Mouse (Mus musculus) 3134 (cell line): ENCODE data around the gene Psmc6.

Experiments
- DNase-seq: peaks from one replicate; pipeline ENCODE4 v3.0.0-alpha.2; 2011; ENCODE audit warnings: low spot score; ENCODE audit not compliant: insufficient read length; ENCODE audit errors: extremely low read depth

Gene Psmc6

GRCm38 (mm10) chr14:45350931-45351859 is 21.6 kb downstream of the Psmc6 start, which contains the start of gene Styx:
Gene Styx, plus strand, starts transcription at chr14:45351093.
- peak; percentile 94 for DNase-seq

GRCm38 (mm10) chr14:45364211-45365195 is 34.9 kb downstream of the Psmc6 start:
- DNase-seq = no peak

- DNase-seq = no peak
These were observed 35.6 kb downstream of the Psmc6 start for GRCm38 (mm10) chr14:45365196-45365587.

- DNase-seq = no peak
These were observed 49.2 kb downstream of the Psmc6 start for GRCm38 (mm10) chr14:45378771-45379170.

GRCm38 (mm10) chr14:45380756-45381155 is 51.2 kb downstream of the Psmc6 start:
- no peak for DNase-seq

GRCm38 (mm10) chr14:45382912-45383311 is 53.3 kb downstream of the Psmc6 start:
- no peak for DNase-seq

- DNase-seq = no peak
These were observed 56.0 kb downstream of the Psmc6 start for GRCm38 (mm10) chr14:45385596-45385995.

GRCm38 (mm10) chr14:45387480-45387879 is 57.9 kb downstream of the Psmc6 start:
- no peak for DNase-seq

- DNase-seq = peak; percentile 91
These were observed 59.0 kb downstream of the Psmc6 start for GRCm38 (mm10) chr14:45388345-45389181.

- no peak for DNase-seq
These were observed 59.6 kb downstream of the Psmc6 start for GRCm38 (mm10) chr14:45389194-45389593.
